Mouse (Mus musculus) layer of hippocampus, postnatal 36 days (tissue): ENCODE results near the gene Dnaaf2. TPM values are rescaled to one million over a fixed set of nuclear protein-coding genes. Genes with fewer than 3 reads are reported as not detected.
"Not testable (repeated sequence)": the region's sequence is repeated elsewhere in the genome, so short reads cannot be mapped to it uniquely, and the experiment has no call there.

Source experiments
- DNase-seq, 2 experiments: peaks; one replicate each; pipeline ENCODE4 v3.0.0; 2022
- microRNA-seq, 2 experiments: library from miRNA; unstranded; fragments of <30 nt; microRNA quantifications; one replicate each; pipeline ENCODE4 v1.2.0; 2021
- total RNA-seq, 2 experiments: library from RNA; stranded (reverse); gene quantifications; 2 replicates each; pipeline ENCODE4 v1.2.3; 2021

The Dnaaf2 gene
- total RNA-seq, 2 experiments from 2014 or later = 1.4 to 2.0 TPM

DNA sequence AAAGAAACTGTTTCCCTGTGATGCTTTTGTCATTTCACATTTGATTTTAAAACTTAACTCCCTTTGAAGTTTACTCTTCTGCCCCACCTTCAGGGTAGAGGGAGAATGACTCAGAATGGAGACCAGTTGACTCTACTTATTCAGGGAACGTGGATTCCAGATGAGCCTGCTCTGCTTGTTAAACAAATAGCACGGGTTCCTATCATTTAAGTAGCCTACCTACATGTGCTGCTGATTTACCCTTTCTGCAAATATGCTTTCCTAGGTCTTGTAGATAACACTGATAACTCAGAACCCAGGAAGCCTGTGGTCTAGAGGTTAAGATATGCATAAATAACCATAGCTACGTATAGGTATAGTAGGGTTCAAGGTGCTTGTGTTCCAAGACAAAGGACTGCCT is 33.3 kb downstream of the Dnaaf2 start:
- no peak for DNase-seq

DNA sequence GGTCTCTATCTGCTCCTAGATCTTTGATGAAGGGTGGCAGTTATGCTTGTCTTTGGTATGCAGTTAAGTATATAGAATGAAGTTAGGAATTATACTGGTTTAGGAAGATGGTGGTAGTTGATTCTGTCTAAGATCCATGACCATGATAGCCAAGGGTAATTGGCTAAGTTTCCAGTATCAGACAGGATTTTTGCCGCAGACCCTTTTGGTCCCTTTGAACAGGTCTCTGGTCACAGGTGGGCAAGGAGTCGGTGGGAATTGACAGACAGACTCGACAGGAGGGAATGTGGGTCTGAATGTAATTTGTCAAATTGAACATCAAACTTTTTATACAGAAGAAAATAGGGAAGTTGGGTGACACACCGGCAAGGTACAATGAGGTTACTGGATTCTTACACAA is 34.6 kb downstream of the Dnaaf2 start:
- not testable (repeated sequence) for DNase-seq

DNA sequence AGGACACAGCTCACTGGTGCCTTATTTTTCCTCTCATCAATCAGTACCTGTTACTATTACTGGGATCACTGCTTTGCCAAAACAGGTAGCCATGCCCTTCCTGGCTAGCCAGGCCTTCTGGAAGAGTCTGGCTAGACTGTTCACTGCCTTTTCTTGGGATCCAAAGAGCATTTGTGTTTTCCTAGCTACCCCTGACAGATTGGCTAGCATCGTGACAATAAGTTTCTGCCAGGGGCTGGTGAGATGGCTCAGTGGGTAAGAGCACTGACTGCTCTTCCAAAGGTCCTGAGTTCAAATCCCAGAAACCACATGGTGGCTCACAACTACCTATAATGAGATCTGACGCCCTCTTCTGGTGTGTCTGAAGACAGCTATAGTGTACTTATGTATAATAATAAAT is 37.6 kb downstream of the Dnaaf2 start:
- not testable (repeated sequence) for DNase-seq

DNA sequence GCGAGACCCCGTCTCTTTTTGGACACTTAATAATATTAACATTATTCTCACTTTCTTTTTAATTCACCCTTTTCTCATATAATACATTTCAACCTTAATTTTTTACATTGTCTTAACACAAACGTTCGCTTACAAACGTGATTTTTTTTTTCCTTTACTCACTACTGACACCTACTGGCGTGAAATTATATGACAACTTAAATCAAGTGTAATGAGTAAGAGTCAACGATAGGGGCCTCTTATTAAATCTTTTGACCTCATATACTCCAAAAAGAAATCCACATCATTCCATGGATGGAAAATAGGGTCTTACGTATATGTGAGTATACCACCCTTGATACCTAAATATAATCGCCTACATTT is 38.7 kb downstream of the Dnaaf2 start:
- DNase-seq = no peak

DNA sequence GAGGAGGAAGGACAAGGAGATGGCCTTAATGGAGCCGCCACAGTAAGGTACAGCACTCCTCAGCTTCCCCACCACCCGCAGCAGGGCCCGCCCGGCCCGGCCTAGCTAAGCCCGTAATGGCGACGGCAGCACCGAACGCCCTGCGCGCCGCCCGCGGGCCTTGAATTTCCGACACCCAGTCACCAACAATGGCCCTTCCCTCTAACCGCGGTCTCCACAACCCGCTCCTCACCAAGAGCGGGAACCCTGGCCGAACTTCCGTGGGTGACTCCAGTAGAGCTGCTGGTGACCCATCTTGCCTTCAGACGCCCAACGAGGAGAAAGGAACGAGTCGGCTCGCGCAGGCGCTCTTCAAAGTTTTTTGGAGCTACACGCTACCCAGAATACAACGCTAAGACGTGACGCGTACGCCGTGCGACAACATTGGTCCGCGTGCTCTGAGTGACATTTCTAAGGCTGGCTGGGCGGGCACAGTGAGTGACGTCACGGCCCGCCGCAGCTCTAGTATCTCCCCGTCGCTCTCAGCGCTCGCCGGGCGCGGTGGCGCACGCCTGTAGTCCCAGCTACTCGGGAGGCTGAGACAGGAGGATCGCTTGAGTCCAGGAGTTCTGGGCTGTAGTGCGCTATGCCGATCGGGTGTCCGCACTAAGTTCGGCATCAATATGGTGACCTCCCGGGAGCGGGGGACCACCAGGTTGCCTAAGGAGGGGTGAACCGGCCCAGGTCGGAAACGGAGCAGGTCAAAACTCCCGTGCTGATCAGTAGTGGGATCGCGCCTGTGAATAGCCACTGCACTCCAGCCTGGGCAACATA is 39.3 kb downstream of the Dnaaf2 start, which contains the start of gene Rps29:
Gene Rps29 (minus strand): TSS at position 422 of the 813 bp plus-strand sequence.
- DNase-seq = peak; percentile 98

DNA sequence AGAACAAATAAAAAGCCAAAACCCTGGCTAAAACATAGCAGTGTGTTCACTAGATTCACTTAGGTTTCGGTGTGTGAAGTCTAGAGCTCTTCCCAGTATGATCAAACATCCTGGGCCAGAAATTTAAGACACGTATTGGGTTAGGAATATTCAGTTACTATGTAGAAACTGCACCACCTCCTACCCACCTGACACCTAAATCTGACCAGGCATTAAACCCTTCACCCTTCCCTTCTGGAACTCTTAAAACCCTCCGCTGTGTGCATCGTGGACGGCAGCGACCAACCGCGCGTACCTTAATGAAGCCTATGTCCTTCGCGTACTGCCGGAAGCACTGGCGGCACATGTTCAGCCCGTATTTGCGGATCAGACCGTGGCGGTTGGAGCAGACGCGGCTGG is 39.9 kb downstream of the Dnaaf2 start:
- no peak for DNase-seq

DNA sequence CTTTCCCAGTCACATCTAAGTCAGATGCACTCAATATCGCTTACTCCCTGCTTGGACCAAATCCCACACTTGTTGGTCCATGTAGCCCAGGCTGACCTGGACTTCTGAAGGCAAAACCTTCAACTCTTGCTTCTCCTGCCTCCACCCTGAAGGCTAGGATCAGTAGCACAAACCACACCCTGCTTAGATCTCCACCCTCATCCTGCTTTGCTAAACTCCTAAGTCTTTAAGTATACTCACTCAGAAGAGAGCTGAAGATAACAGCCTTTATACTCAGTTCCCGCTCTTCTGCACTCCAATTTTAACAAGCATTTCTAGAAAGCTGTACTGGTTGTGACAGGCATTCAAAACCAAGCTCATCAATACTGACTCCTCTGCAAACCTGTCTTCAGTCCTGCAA is 41.1 kb downstream of the Dnaaf2 start:
- no peak for DNase-seq

DNA sequence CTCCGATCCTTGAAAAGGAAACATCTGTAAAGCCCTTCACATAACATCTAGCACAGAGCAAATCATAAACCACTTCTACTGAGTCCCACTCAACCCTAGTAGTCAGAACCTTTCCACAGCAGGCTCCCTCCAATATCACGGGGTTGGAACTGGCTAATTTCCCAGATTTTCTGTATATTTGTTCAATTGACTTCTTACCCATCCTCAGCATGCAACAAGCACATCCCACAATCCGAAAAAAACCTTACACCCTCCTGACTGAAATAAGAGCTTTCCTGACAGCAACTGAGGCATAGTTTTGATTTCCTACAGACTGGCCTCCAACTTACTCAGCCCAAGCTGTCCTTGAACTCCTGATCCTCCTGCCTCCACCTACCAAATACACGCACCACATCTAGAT is 41.8 kb downstream of the Dnaaf2 start:
- no peak for DNase-seq

DNA sequence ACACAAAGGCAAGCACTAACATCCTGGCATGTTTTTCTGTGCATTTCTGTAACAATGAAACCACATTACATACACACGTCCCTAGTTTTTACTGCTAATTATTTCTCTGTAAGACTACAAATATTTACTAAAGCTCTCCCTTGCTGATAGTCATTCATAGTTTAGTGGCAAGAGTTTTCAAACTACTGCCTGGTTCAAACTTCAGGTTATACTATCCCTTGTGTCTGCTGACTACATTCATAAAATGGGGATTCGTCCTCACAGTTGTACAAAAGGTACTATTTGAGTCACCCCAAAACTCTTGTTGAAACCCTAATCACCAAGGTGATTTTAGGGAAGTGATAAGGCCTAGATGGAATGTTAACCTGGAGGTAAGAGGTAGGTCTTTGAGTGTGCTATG is 42.3 kb downstream of the Dnaaf2 start:
- no peak for DNase-seq

DNA sequence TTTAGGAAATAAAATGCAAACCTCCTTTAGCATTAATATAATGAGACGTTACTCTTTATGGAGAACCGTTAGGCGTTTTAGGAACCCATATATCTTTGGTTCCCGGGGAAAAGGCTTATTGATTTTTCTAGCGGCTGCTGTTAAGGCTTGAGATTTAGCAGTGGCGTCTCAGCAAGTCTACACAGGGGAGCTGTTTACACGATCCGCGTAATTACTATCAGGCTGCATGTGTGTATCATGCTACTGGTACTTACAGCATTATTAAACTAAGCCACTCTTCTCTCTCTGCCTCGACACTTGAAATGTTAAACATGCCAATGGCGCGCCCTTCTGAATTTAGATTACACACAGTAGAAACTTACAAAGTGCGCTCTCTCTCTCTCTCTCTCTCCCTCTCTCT is 48.2 kb downstream of the Dnaaf2 start:
- DNase-seq = no peak

DNA sequence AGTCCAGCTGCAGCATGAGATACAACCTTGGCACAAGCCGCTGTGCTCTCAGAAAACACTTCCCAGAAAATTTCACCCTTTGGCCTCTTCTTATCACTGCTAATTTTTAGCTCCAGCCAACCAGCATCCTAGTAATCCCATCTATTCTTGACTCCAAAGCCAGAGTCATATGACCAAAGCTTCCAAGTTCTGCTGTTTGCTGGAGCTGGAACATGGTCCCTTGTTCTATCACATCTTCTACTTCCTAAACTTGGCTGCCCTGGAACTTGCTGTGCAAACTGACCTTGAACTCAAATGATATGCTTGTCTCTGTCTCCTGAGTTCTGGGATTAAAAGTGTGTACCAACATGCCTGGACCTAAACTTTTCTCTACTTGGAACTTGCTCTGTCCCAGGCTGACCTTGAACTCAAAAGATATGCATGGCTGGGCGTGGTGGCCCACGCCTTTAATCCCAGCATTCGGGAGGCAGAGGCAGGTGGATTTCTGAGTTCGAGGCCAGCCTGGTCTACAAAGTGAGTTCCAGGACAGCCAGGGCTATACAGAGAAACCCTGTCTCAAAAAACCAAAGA is 51.0 kb downstream of the Dnaaf2 start:
- DNase-seq = no peak

DNA sequence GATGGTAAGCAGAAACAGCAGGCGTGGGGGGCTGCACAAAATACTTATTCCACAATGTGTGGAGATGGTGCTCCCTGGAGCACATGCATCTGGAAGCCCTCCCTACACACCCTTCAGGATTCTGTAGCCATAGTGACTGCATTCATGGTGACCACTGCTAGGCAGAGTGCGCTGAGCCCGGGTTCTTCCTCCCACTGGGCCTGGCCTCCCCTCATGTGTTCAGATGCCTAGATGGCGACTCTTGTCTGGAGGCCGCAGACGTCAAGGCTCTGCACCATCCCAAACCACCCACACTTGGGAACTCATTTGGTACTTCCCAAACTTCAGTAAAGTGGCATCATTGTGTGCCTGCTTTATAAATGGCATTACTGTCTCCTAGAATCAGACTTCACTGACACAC is 54.8 kb downstream of the Dnaaf2 start:
- DNase-seq = no peak

DNA sequence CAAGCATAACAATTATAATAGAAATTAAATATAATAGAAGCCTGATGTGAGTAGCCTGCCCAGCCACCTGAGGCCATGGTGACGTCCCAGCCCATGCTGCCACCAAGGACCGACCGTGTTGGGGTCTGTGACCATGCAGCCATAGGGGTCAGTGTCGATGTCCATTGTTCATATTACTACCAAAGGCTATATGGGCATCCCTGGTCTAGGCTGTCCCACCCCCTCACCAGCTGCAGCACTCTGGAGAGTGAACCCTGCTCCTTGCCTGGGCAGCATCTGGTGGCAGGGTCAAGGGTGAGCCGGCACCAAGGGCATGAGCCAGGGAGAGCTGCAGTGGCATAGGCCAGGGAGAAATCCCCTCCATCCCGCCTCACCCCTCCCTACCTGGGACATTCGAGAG is 58.4 kb downstream of the Dnaaf2 start:
- DNase-seq = no peak

DNA sequence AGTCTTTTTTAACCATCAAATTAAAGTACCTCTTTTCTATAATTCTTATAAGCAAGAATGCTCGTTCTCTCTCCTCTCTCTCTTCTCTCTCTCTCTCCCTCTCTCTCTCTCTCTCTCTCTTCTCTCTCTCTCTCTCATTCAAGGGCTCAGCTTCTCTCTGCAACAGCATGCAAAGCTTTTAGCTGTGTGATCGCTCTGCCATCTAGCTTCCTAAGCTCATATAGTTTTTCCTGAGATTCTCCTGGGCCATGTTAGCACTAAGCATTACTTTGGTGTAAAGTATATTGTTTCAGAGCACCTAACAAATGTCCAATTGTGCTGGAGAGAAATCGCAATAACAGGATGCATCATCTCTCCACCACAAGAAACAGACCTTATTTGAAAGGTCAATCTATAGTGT is 59.0 kb downstream of the Dnaaf2 start:
- DNase-seq = no peak

Small RNA genes within 50 kb of the gene (microRNA-seq; reads per million reads assigned to microRNA genes)
- gene Gm47287 = 0 reads per million in 2 experiments
- gene Gm47295 = 1.7 to 5.1 reads per million in 2 experiments

Other genes starting within 250 kb of the Dnaaf2 start
- gene Rps29, start 39.2 kb downstream of the Dnaaf2 start, total RNA-seq = 1,000 to 10,000 TPM; 1,096 to 1,116 TPM
- gene Lrr1, start 29.6 kb downstream of the Dnaaf2 start, total RNA-seq = not detected
- 100 to 1,000 TPM; 186 to 194 TPM for gene Rpl36al, start 14.3 kb downstream of the Dnaaf2 start, total RNA-seq
- gene Mgat2, start 14.3 kb downstream of the Dnaaf2 start, total RNA-seq = 10 to 100 TPM; 27.0 to 29.3 TPM
- gene Gm49383, start 1.3 kb downstream of the Dnaaf2 start, total RNA-seq = 1 to 10 TPM; 5.7 to 5.9 TPM
- 1 to 10 TPM; 2.3 to 2.9 TPM for gene Gm49384, start 5.8 kb upstream of the Dnaaf2 start, total RNA-seq
- gene Pole2, start 29.8 kb upstream of the Dnaaf2 start, total RNA-seq = under 1 TPM; 0.75 to 0.99 TPM
- 10 to 100 TPM; 16.0 to 17.9 TPM for gene Klhdc1, start 42.7 kb upstream of the Dnaaf2 start, total RNA-seq
- gene Klhdc2, start 98.3 kb upstream of the Dnaaf2 start, total RNA-seq = 100 to 1,000 TPM; 117 to 128 TPM
- 10 to 100 TPM; 47.9 to 51.2 TPM for gene Nemf, start 158.7 kb upstream of the Dnaaf2 start, total RNA-seq
- gene Arf6, start 173.7 kb upstream of the Dnaaf2 start, total RNA-seq = 10 to 100 TPM; 48.3 to 50.3 TPM
- under 1 TPM; 0.60 to 0.66 TPM for gene Gm9887, start 174.0 kb upstream of the Dnaaf2 start, total RNA-seq